Mouse (Mus musculus): ENCODE results near the gene Col4a2.
A peak's percentile ranks its signal among the peaks of the same experiment; 100 is the strongest.
"Not testable (repeated sequence)": the region's sequence is repeated elsewhere in the genome, so short reads cannot be mapped to it uniquely, and the experiment has no call there.

Col4a2 gene

DNA sequence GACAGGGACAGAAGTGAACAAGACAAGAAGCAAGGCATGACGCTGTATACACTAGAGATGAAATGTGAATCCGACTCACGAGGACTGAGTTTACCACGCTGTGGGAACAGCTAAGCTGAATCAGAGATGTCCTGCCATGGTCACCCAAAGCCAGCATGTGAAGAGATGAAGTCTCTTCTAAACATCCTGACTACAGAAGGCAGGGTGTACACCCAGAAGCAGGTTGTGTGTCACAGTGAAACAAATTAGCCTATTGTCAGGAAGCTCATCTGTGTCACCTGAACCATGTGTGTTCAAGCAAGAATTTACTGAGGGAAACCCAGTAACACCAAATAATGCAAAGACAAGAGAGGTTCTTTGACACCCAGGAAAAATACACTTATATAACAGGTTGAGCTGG lies 153.0 kb downstream of the Col4a2 start:
- no peak for DNase-seq

DNA sequence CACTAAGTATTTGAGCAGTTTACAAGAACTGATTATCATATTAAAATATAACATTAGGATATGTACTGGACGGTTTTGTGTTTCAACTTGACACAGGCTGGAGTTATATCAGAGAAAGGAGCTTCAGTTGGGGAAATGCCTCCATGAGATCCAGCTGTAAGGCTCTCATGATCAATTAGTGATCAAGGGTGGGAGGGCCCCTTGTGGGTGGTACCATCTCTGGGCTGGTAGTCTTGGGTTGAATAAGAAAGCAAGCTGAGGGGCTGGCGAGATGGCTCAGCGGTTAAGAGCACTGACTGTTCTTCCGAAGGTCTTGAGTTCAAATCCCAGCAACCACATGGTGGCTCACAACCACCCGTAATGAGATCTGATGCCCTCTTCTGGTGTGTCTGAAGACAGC lies 153.9 kb downstream of the Col4a2 start:
- DNase-seq: not testable (repeated sequence)

- peak; percentile 82 for DNase-seq
Measured at GRCm38 (mm10) chr8:11469095-11469494, 156.5 kb downstream of the Col4a2 start.

- DNase-seq: no peak
Measured at GRCm38 (mm10) chr8:11470694-11471093, 158.1 kb downstream of the Col4a2 start.

DNA sequence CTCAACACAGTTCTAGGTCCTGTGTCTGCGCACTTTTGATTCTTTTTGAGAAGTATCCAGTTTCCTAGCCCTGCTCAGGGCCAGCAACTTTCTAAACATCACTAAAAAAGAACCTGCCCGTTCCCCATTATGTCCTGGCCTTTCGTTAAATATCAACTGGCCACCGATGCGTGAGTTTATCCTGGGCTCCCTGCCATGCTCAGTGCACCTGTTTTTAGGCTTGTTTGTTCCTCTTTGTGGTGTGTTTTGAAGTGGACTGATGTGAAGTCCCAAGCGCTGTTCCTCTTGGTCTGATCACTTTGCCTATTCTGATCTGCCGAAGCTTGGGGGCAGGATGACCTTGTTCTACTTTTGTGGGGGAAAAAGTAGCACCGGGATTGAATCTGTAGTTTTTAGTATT lies 158.7 kb downstream of the Col4a2 start:
- peak; percentile 87 for DNase-seq

DNA sequence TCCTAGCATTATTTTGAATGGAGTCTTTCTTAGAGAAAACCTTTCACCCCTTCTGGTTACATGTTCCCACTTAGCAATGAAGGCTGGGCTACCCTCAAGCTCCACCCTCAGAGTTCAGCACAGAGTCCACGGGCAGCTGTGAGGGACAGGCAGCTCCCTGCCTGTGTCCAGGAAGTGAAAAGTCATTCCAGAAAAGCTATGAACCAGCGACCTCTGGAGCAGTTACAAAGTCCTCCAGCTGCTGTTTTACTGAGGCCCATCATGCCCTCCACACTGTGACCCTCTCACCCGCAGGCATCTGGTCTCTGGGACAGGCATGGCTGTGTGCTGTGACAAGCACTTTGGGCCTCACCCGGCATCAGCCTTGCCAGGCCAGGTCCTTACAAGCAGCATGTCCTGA lies 160.5 kb downstream of the Col4a2 start:
- peak; percentile 90 for DNase-seq

DNA sequence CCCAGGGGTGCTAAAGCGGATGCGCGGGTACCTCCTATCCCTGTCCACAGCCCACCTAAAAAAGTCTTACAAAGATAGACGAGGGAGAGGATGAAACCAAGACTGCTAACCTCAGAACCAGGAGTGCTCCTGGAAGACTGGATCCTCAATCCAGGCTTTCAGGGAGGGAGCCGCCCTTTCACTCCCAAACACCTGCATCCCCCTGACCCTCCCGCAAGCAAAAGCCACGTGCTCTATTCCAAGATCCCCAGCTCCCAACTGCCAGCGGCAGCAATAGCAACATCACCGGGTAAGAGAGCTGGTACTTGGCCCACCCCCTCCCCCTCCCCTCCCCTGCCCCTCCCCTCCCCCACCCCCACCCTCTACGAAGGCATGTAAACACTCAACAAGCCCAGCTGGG lies 162.8 kb downstream of the Col4a2 start:
- no peak for DNase-seq

DNA sequence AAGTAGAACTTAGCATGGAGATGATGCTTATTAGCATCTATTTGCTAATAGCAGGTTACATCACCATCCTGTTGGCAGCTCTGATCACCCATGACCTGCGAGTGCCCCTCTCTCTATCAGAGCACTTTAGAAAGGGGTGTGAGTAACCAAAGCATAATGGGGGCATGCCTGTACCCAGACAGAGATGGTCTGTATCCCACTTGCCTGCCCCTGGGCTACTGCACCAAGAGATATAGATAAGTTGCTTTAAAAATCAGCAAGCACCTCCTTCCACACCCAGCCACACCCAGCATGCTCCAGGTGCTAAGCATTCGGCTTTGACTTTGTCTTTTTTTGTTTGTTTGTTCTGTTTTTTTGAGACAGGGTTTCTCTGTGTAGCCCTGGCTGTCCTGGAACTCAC lies 163.3 kb downstream of the Col4a2 start:
- no peak for DNase-seq

- peak; percentile 83 for DNase-seq
Measured at GRCm38 (mm10) chr8:11476338-11477177, 164.0 kb downstream of the Col4a2 start.

GRCm38 (mm10) chr8:11477178-11477553 lies 164.6 kb downstream of the Col4a2 start:
- DNase-seq: no peak

GRCm38 (mm10) chr8:11477811-11478761 lies 165.5 kb downstream of the Col4a2 start, which contains the start of gene Rab20:
TSS of gene Rab20 (minus strand) at chr8:11478710.
- peak; percentile 92 for DNase-seq

DNA sequence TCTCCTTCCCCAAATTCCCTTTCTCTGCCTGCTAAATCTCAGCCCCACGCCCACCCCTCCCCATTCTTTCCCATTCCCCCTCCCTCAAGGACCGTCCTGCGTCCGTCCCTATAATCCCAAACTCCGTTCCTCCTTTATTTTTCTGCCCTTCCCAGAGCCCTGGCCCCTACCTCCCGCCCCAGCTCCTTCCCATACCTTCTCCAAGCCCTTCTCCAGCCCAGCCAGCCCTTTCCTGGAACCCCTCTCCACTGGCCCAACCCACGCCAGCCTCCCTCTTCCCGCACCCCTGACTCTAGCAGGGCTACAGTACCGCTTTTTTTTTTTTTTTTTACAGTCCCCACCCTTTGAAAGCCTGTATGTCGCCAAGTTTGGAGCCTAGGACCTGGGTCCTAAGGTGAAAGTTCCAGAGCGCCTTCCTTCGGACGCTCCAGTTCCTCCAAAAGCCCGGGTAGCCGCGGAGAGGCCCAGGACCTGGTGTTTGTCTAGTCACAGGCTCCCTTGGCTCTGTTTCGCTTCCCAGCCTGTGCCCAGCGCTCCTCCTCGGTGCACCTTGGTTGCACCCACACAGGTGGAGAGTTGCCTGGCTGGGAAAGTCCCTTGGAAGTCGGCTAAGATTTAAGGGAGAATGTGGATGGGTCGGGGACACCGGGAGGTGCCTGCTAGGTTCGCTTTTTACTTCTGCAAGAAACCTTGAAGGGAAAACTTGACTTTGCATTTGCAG lies 166.4 kb downstream of the Col4a2 start:
- peak; percentile 52 for DNase-seq

GRCm38 (mm10) chr8:11479591-11479990 lies 167.0 kb downstream of the Col4a2 start:
- DNase-seq: peak; percentile 62

DNA sequence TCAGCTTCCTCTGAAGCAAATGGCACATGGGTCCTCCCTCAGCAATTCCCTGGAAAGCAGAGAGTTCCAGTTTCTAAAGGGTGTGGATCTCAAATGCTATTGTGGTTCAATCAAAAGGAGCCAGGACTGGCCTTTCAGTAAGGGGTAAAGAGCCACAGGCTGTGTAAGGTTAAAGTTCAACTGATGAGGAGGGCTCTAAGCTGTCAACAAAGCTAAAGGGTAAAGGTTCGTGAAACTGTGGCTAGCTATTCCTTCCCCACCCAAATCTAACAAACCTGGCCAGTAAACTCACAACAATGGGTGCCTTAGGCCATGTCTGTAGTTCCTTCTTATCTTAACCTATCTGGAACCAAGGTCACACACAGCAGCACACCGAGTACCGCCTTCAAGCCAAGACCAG lies 169.3 kb downstream of the Col4a2 start:
- no peak for DNase-seq

- DNase-seq: no peak
Measured at GRCm38 (mm10) chr8:11482537-11482936, 169.9 kb downstream of the Col4a2 start.

DNA sequence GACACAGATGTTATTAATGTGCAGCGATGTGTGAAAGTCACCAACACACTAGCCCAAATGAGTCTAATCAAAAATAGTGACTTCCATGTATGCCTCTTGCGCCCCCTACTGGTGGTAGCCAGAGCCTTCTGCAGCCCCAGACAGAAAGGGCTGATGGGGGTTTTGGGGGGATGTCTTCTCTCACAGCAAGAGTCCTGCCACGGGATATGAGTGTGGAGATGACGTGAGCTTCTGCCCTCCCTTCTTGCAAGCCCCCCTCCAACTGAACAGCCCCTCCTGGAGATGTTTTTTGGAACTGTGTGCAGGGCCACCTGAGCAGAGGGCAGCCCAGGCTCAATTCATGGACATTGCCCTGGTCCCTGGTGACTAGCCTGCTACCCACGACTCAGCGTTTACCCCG lies 173.5 kb downstream of the Col4a2 start:
- peak; percentile 81 for DNase-seq

- no peak for DNase-seq
Measured at GRCm38 (mm10) chr8:11487229-11487628, 174.6 kb downstream of the Col4a2 start.

- DNase-seq: not testable (repeated sequence)
Measured at GRCm38 (mm10) chr8:11492340-11492739, 179.7 kb downstream of the Col4a2 start.

DNA sequence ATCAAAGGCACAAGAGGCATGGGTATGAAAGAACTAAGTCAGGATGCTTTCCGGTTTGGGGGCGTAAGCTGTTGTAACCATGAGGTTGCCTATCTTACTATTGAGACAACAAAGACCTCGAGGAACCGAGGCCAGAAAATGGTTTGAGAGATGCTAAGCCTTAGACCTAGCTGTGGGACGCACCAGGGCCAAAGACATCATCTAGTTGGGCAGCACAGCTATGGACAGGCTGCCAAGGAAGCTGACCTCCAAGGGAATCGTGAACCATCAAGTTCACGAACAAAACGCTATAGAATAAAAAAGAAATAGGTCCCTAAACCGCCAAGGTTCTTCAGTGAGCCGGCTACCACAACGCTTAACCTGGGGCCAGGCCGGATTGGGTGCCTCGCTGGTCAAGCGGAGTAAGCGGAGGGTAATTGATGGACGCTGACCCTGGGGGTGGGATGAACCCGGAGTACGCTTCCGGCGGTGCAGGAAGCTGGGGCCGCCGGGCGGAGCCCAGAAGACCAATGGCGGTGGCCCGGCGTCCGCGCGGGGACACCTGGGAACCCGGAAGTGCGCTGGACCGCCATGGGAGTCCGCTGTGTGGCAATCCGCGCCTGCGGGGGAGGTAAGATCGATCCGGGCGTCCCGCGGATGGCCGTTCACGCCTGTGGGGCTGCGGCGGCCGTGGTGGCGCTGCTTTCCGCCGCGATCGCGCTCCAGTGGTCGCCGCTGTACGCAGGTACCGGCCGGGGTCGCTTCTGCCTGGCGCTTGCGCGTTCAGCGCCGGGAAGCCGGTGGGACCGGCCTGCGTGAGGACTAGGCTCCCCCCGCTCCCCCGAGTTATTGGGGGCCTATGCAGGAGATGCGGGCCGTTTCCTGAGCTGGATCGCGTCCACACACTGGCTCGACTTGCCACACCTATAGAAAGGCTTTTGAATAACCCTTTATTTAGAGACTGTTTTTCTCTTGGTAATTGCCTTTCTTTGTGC lies 184.7 kb downstream of the Col4a2 start, which contains the start of gene Naxd:
Naxd (plus strand) TSS at position 490 of the 974 bp plus-strand sequence.
- peak; percentile 95 for DNase-seq

DNA sequence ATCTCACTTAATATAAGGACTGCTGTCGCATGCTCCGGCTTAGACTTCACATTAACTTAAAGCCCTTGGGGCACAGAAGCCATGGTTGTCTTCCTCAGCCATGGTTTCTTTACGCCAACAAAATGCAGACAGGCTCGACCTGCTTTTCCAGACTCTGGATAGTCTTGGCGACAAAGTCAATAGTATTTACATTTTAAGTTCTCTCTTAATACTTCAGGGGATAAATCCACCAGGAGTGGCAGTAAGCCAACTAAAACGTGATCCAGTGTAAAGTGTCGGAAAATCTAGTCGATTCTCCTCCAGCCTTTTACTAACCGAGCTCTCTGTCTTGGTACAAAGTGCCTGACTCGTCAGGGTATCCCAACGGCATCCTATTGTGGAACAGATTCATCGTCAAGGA lies 185.7 kb downstream of the Col4a2 start:
- DNase-seq: no peak
